Mouse (Mus musculus) frontal cortex, postnatal 25 days (tissue): ENCODE measurements around the gene Gm10577.

Source experiments
- DNase-seq, 2 experiments: peaks; one replicate each; pipeline ENCODE4 v3.0.0; 2022; ENCODE audit warnings: low spot score in 2 of 2

Gm10577 gene

DNA sequence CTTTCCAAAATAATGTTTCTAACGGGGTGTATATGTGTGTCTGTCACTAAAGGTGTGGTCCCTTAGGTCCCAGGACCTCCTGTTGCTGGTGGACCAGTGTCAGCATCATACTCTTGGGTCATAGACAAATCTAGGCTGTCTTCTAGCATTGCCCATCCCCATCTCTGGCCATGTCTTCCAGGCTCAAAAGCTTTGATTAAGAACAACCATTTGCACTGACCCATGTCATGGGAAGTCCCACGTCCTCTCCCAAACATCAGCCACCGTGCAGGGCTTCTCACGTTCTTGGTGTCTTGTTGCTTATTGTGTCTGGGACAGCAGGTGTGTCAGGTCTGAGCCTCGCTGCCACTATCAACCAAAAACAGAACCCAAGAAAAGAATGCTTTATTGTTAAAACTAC, 24.9 kb downstream of the Gm10577 start:
- no peak for DNase-seq

GRCm38 (mm10) chr4:100994442-100995255, 25.8 kb downstream of the Gm10577 start:
- DNase-seq: no peak

GRCm38 (mm10) chr4:100992086-100992485, 28.4 kb downstream of the Gm10577 start:
- no peak for DNase-seq

GRCm38 (mm10) chr4:100990996-100991395, 29.5 kb downstream of the Gm10577 start:
- no peak for DNase-seq

GRCm38 (mm10) chr4:100988231-100988799, 32.2 kb downstream of the Gm10577 start:
- DNase-seq: no peak

DNA sequence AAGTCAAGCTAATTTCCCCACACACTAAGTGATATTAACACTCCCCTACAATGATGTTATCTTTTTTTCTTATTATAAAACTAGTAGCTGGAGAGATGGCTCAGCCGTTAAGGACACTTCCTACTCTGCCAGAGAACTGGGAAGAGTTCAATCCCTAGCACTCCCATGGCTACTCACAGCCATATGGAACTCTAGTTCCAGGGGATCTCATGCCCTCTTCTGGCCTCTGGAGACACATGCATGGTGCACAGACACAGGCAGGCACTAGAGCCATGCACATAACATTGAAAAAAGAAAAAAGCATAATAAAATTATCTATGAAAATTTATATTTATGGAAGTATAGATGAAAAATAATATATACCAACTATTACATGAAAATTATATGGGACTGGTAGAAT, 33.3 kb downstream of the Gm10577 start:
- DNase-seq: no peak

DNA sequence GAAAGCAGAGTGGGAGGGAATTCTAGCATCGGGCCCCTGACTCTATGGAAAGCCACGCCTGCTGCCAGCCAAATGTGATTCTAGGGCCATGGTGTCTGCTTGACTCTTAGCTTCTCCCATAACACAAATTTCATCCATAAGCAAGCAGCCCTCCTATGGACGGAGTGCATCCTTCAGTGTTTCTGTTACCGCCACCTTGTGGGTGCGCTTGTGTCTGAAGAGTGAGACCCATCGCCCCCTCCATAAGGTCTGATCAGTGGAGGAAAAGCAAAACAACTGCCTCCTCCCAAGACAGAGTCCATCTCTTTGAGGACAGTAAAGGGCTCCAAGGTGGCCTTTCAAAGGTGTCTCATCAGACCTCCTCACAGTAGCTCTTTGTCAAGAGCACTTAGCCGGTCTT, 43.0 kb downstream of the Gm10577 start:
- no peak for DNase-seq

DNA sequence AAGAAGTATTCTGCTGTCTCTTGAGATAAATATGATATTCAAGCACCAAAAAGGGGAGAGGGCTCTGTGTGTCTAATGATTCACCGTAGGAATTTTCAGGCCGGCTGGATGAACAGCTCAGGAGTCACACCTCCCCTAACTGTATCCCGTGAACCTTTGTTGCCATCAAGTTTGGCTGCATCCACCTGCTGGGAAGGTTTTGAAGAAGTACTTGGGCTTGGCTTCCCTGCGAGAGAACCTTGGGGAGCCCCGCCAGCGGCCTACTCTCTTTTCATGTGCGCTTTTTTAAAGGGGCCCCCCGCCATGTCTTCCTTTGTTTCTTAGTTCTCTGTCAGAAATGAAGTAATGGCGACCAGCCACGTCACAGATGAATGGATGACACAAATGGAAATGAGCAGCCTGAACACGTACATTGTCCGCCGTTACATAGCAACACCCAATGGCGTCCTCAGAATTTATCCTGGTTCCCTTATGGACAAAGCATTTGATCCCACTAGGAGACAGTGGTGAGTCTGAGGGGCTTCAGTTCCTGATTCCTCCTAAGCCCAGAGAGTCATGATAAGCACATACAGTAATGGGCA, 46.0 kb downstream of the Gm10577 start:
- DNase-seq: no peak

GRCm38 (mm10) chr4:100973641-100974454, 46.6 kb downstream of the Gm10577 start:
- DNase-seq: no peak
